Mouse (Mus musculus) liver, adult 2 months (tissue): ENCODE data around the gene Dpp6.

ENCODE experiments used
- CTCF ChIP-seq: fragments of 200-500 bp; IDR thresholded peaks from 2 replicates; pipeline ENCODE4 v1.5.1; 2011; ENCODE audit warnings: low read depth, low read length, control low read depth
- POLR2A ChIP-seq: fragments of 200-500 bp; IDR thresholded peaks from 2 replicates; pipeline ENCODE4 v1.6.1; 2011; ENCODE audit warnings: low read length, control low read depth; ENCODE audit not compliant: insufficient read depth; ENCODE audit errors: extremely low read depth

GRCm38 (mm10) chr5:27083762-27084161 lies 266.8 kb downstream of the Dpp6 start:
- TF ChIP-seq CTCF (no peak), POLR2A (no peak)
